Mouse (Mus musculus) cerebral cortex, adult 2 months (tissue): ENCODE measurements around the gene Htatsf1.

ENCODE experiments used
- WGBS: fragments of 180-500 bp; shearing (Covaris S2); methylation state at CpG from one replicate; pipeline ENCODE4 v1.1.7; 2018; 5-methylcytosine and 5-hydroxymethylcytosine counted together

Gene Htatsf1

GRCm38 (mm10) chrX:57053174-57053992, at the start of gene Htatsf1:
TSS of gene Htatsf1 (plus strand) at chrX:57053583.
- WGBS: under 1% methylated on average over 60 of the region's 85 CpGs

GRCm38 (mm10) chrX:57012891-57013290, 40.5 kb upstream of the Htatsf1 start:
- WGBS: 81% methylated on average over 2 of the region's 2 CpGs

- WGBS: 76% methylated on average over 5 of the region's 5 CpGs
These were observed 10.6 kb upstream of the Htatsf1 start, which contains the start of gene Brs3 for GRCm38 (mm10) chrX:57042774-57043173. TSS of gene Brs3 (plus strand) at chrX:57043074.

- 53% methylated on average over 6 of the region's 6 CpGs for WGBS
These were observed 9.5 kb upstream of the Htatsf1 start for GRCm38 (mm10) chrX:57043869-57044268.

GRCm38 (mm10) chrX:57052848-57053173, 572 bp upstream of the Htatsf1 start:
- WGBS: 1% methylated on average over 4 of the region's 4 CpGs

GRCm38 (mm10) chrX:57053993-57054385, 606 bp downstream of the Htatsf1 start:
- 7% methylated on average over 11 of the region's 11 CpGs for WGBS

GRCm38 (mm10) chrX:57081496-57081895, 28.1 kb downstream of the Htatsf1 start:
- WGBS: 64% methylated on average over 5 of the region's 5 CpGs

- WGBS: 93% methylated on average over 4 of the region's 4 CpGs
These were observed 34.4 kb downstream of the Htatsf1 start, which contains the start of gene Vgll1 for GRCm38 (mm10) chrX:57087806-57088205. TSS of gene Vgll1 (plus strand) at chrX:57088106.

- 63% methylated on average over 1 of the region's 1 CpGs for WGBS
These were observed 50.0 kb downstream of the Htatsf1 start for GRCm38 (mm10) chrX:57103415-57103814.

- WGBS: 78% methylated on average over 3 of the region's 3 CpGs
These were observed 53.6 kb downstream of the Htatsf1 start for GRCm38 (mm10) chrX:57106956-57107355.
